Mouse (Mus musculus) cortical plate, adult 2 months (tissue): Measurements from ENCODE around the gene Keap1.

Experiments
- CTCF ChIP-seq: fragments of 200-500 bp; IDR thresholded peaks from 2 replicates; pipeline ENCODE4 v1.5.1; 2011; ENCODE audit warnings: mild to moderate bottlenecking, control low read depth, low read length; ENCODE audit not compliant: insufficient read depth; ENCODE audit errors: extremely low read depth
- POLR2A ChIP-seq: fragments of 200-500 bp; IDR thresholded peaks from 2 replicates; pipeline ENCODE4 v1.6.1; 2011; ENCODE audit warnings: mild to moderate bottlenecking, low read length, control low read depth; ENCODE audit not compliant: insufficient read depth; ENCODE audit errors: extremely low read depth

GRCm38 (mm10) chr9:21249629-21250508 is 10.7 kb upstream of the Keap1 start:
- TF ChIP-seq POLR2A (no peak), CTCF (no peak)
